Mouse (Mus musculus) liver, embryonic 12.5 days (tissue): ENCODE data around the gene 1700102P08Rik. TPM values are rescaled to one million over a fixed set of nuclear protein-coding genes. Genes with fewer than 3 reads are reported as not detected.

Experiments used
- ATAC-seq: fragments of 200-750 bp; cut with Nextera tagmentation; 2 replicates; pipeline ENCODE4 v1.8.0; 2017; ENCODE audit warnings: moderate number of reproducible peaks, mild to moderate bottlenecking, moderate library complexity
- H3K27ac ChIP-seq: fragments of 300-500 bp; sonication (generic); 2 replicates; pipeline ENCODE4 v1.5.1; 2016; ENCODE audit warnings: mild to moderate bottlenecking
- H3K27me3 ChIP-seq: fragments of 300-500 bp; sonication (generic); replicated peaks from 2 replicates; pipeline ENCODE4 v1.6.1; 2016; ENCODE audit warnings: mild to moderate bottlenecking, moderate library complexity
- H3K36me3 ChIP-seq: fragments of 300-500 bp; sonication (generic); 2 replicates; pipeline ENCODE4 v1.6.1; 2016; ENCODE audit warnings: mild to moderate bottlenecking, moderate library complexity
- H3K4me1 ChIP-seq: fragments of 300-500 bp; sonication (generic); 2 replicates; pipeline ENCODE4 v1.6.1; 2016
- H3K4me2 ChIP-seq: fragments of 300-500 bp; sonication (generic); 2 replicates; pipeline ENCODE4 v1.6.1; 2016; ENCODE audit warnings: mild to moderate bottlenecking, moderate library complexity
- H3K4me3 ChIP-seq: fragments of 300-500 bp; sonication (generic); 2 replicates; pipeline ENCODE4 v1.5.1; 2016; ENCODE audit warnings: mild to moderate bottlenecking, moderate library complexity
- H3K9ac ChIP-seq: fragments of 300-500 bp; sonication (generic); 2 replicates; pipeline ENCODE4 v1.6.1; 2016; ENCODE audit warnings: mild to moderate bottlenecking, moderate library complexity
- H3K9me3 ChIP-seq: fragments of 300-500 bp; sonication (generic); replicated peaks from 2 replicates; pipeline ENCODE4 v1.6.1; 2016; ENCODE audit warnings: mild to moderate bottlenecking, moderate library complexity
- WGBS: fragments of 180-500 bp; shearing (Covaris S2); methylation state at CpG from one replicate; pipeline ENCODE4 v1.1.7; 2016; ENCODE audit not compliant: insufficient replicate concordance; 5-methylcytosine and 5-hydroxymethylcytosine counted together
- polyA plus RNA-seq: library from polyadenylated mRNA; unstranded; fragments of >200 nt; fragmentation: Nextera tagmentation; extraction: Ambion mirVana; gene quantifications from 2 replicates; pipeline ENCODE4 v1.2.1, GENCODE M21; 2016

The 1700102P08Rik gene
- polyA plus RNA-seq, 1 experiment from 2014 or later = 0.32 TPM

DNA sequence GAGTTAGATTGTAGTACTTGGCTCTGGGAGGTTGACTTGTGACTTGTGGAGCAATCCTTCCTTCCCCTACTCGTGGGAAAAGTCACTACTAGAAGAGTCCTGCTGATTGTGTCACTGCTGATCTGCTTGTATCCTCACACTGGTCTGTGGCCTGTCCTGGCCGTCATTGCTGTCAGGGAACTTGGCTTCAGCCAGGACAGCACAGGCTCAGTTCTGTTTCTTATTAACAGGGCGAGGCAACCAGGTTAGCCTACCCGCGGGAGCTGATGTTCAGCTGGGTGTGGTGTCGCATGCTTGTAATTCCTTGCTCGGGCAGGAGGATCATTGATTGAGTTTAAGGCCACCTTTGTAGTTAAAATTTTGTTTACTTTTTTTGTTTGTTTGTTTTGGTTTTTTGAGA is 7.6 kb upstream of the 1700102P08Rik start:
- H3K9me3 ChIP-seq = no peaks in the 10 kb centered on the region
- 72% methylated on average over 7 of the region's 7 CpGs for WGBS
- no peak overlapping the region for H3K9ac ChIP-seq
- no peaks in the 10 kb centered on the region for H3K27me3 ChIP-seq
- no peak for ATAC-seq
- H3K4me2 ChIP-seq = no peak overlapping the region
- no peak overlapping the region for H3K4me3 ChIP-seq
- no peak overlapping the region for H3K27ac ChIP-seq
- peaks cover 100% of the 10 kb centered on the region for H3K36me3 ChIP-seq
- no peaks in the 10 kb centered on the region for H3K4me1 ChIP-seq

- Histone ChIP-seq H3K27me3 (no peaks in the 10 kb centered on the region), H3K4me2 (no peak overlapping the region), H3K9me3 (no peaks in the 10 kb centered on the region), H3K9ac (no peak overlapping the region), H3K36me3 (peaks cover 99% of the 10 kb centered on the region), H3K4me3 (no peak overlapping the region), H3K4me1 (no peaks in the 10 kb centered on the region), H3K27ac (no peak overlapping the region)
- no peak for ATAC-seq
- WGBS = 84% methylated on average over 4 of the region's 4 CpGs
These were observed 5.8 kb upstream of the 1700102P08Rik start for GRCm38 (mm10) chr9:108386816-108387215.

- ATAC-seq = no peak
- Histone ChIP-seq H3K4me1 (no peaks in the 10 kb centered on the region), H3K4me2 (no peak overlapping the region), H3K4me3 (no peak overlapping the region), H3K36me3 (peaks cover 99% of the 10 kb centered on the region), H3K9ac (no peak overlapping the region), H3K27me3 (no peaks in the 10 kb centered on the region), H3K9me3 (no peaks in the 10 kb centered on the region), H3K27ac (no peak overlapping the region)
- whole genome bisulfite sequencing = 89% methylated on average over 10 of the region's 10 CpGs
These were observed 4.0 kb upstream of the 1700102P08Rik start for GRCm38 (mm10) chr9:108388601-108389000.

DNA sequence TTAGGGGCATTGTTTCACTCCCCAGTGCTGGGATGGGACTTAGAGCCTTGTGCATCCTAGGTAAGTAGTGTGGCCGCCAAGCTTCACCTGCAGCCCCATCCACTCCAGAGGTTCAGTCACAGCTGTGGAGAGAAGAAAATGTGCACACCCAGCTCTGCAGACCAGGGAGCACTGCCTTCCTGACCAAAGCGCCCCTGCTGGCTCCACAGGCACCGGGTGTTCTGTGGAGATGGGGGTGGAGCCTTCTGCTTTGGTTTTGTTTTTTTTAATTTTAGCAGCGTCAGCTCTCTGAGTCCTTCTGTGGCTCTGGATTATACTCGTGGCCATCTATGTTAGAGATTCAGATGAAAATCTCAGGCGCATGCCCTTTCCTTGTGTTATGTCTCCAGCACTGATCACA is 3.4 kb upstream of the 1700102P08Rik start:
- Histone ChIP-seq H3K36me3 (peaks cover 99% of the 10 kb centered on the region), H3K27me3 (no peaks in the 10 kb centered on the region), H3K27ac (no peak overlapping the region), H3K4me1 (no peaks in the 10 kb centered on the region), H3K4me2 (no peak overlapping the region), H3K9ac (no peak overlapping the region), H3K9me3 (no peaks in the 10 kb centered on the region), H3K4me3 (no peak overlapping the region)
- no peak for ATAC-seq
- 79% methylated on average over 6 of the region's 6 CpGs for WGBS

- H3K4me1 ChIP-seq = no peaks in the 10 kb centered on the region
- no peak for ATAC-seq
- H3K9me3 ChIP-seq = no peaks in the 10 kb centered on the region
- H3K27me3 ChIP-seq = no peaks in the 10 kb centered on the region
- H3K27ac ChIP-seq = no peak overlapping the region
- H3K4me2 ChIP-seq = no peak overlapping the region
- H3K9ac ChIP-seq = no peak overlapping the region
- no peak overlapping the region for H3K4me3 ChIP-seq
- 86% methylated on average over 6 of the region's 6 CpGs for WGBS
- peaks cover 49% of the 10 kb centered on the region for H3K36me3 ChIP-seq
These were observed 1.6 kb downstream of the 1700102P08Rik start for GRCm38 (mm10) chr9:108394191-108394590.

DNA sequence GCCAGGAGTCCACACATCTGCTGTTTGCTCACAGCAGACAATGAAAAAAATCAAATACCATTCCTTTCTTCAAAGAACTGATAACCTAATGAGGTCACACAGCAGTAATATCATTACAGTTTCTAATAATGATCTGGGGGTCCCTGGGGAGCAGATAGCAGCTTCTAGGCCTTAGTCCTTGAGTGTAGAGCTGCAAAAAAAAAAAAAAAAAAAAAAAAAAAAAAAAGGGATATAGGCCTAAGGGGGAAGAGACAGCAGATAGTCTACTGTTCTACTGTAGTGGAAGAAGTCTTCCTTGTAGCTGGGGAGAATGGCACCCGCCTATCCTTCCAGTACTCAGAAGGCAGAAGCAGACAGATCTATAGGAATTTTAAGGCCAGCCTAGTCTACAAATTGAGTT is 2.8 kb downstream of the 1700102P08Rik start:
- no peak overlapping the region for H3K4me3 ChIP-seq
- H3K27ac ChIP-seq = no peak overlapping the region
- no peaks in the 10 kb centered on the region for H3K27me3 ChIP-seq
- no peak overlapping the region for H3K4me2 ChIP-seq
- peaks cover 38% of the 10 kb centered on the region for H3K36me3 ChIP-seq
- no peaks in the 10 kb centered on the region for H3K4me1 ChIP-seq
- H3K9ac ChIP-seq = no peak overlapping the region
- 79% methylated on average over 1 of the region's 1 CpGs for WGBS
- ATAC-seq = no peak
- H3K9me3 ChIP-seq = no peaks in the 10 kb centered on the region

DNA sequence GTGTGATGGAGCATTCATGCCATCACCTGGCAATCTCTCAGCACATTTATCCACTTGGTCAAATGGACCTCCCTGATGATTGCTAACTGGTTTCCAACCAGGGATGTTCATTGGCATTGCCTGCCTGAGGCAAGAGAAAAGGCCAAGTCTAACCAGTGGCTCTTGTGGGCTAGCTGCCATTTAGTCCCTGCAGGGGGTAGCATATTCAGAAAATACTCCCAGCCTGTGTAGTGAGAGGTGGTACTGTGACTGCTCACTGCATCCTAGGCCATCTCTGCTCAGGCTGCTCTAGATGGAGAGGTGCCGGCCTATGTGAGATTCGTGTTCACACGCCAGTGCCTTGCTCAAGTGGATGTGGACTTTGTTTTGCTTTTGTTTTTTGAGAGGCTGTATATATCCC is 5.7 kb downstream of the 1700102P08Rik start:
- Histone ChIP-seq H3K27ac (no peak overlapping the region), H3K4me1 (no peaks in the 10 kb centered on the region), H3K9me3 (no peaks in the 10 kb centered on the region), H3K36me3 (peaks cover 9% of the 10 kb centered on the region), H3K4me3 (no peak overlapping the region), H3K4me2 (no peak overlapping the region), H3K9ac (no peak overlapping the region), H3K27me3 (no peaks in the 10 kb centered on the region)
- no peak for ATAC-seq
- 86% methylated on average over 3 of the region's 3 CpGs for WGBS

- no peak for ATAC-seq
These were observed 8.8 kb downstream of the 1700102P08Rik start for GRCm38 (mm10) chr9:108401186-108401960.

GRCm38 (mm10) chr9:108403081-108403480 is 10.5 kb downstream of the 1700102P08Rik start:
- no peak overlapping the region for H3K4me2 ChIP-seq
- H3K27ac ChIP-seq = no peak overlapping the region
- no peak overlapping the region for H3K9ac ChIP-seq
- H3K4me1 ChIP-seq = peaks cover 10% of the 10 kb centered on the region
- H3K4me3 ChIP-seq = no peak overlapping the region
- ATAC-seq = no peak
- no peaks in the 10 kb centered on the region for H3K9me3 ChIP-seq
- 67% methylated on average over 4 of the region's 4 CpGs for WGBS
- no peaks in the 10 kb centered on the region for H3K27me3 ChIP-seq
- H3K36me3 ChIP-seq = no peaks in the 10 kb centered on the region

More at GRCm38 (mm10) chr9:108401186-108401960, 8.8 kb downstream of the 1700102P08Rik start:
- peaks cover 10% of the 10 kb centered on the region for H3K4me1 ChIP-seq
- no peak overlapping the region for H3K4me2 ChIP-seq
- H3K9me3 ChIP-seq = no peaks in the 10 kb centered on the region
- 67% methylated on average over 7 of the region's 7 CpGs for WGBS
- no peaks in the 10 kb centered on the region for H3K36me3 ChIP-seq
- H3K27me3 ChIP-seq = no peaks in the 10 kb centered on the region
- no peak overlapping the region for H3K9ac ChIP-seq
- H3K4me3 ChIP-seq = no peak overlapping the region
- H3K27ac ChIP-seq = no peak overlapping the region

GRCm38 (mm10) chr9:108404451-108404850 is 11.8 kb downstream of the 1700102P08Rik start:
- no peak for ATAC-seq
- Histone ChIP-seq H3K9ac (no peak overlapping the region), H3K27ac (no peak overlapping the region), H3K36me3 (no peaks in the 10 kb centered on the region), H3K4me1 (peaks cover 10% of the 10 kb centered on the region), H3K4me3 (no peak overlapping the region), H3K4me2 (peak overlapping the region; percentile 12), H3K27me3 (no peaks in the 10 kb centered on the region), H3K9me3 (no peaks in the 10 kb centered on the region)
- 30% methylated on average over 8 of the region's 8 CpGs for WGBS

DNA sequence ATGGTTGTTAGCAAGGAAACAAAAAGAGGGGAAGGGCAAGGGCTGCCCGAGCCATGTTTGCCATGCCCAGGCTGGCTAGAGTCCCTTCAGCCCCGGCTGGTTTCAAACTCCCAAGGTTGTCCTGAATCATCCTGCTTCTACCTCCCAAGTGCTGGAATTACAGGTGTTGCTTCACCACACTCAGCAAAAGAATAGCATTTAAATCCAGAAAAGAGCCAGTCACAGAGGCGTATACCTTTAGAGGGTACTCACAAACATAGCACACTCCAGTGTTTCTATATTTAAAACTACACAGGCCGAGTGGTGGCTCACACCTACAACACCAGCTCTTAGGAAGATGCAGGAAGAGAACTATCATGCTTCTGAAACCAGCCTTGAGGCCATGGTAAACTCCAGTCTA is 16.9 kb downstream of the 1700102P08Rik start:
- 80% methylated on average over 4 of the region's 4 CpGs for WGBS
- Histone ChIP-seq H3K9me3 (no peaks in the 10 kb centered on the region), H3K27ac (no peak overlapping the region), H3K4me2 (no peak overlapping the region), H3K9ac (no peak overlapping the region), H3K36me3 (no peaks in the 10 kb centered on the region), H3K27me3 (no peaks in the 10 kb centered on the region), H3K4me3 (no peak overlapping the region), H3K4me1 (peaks cover 6% of the 10 kb centered on the region)
- no peak for ATAC-seq

DNA sequence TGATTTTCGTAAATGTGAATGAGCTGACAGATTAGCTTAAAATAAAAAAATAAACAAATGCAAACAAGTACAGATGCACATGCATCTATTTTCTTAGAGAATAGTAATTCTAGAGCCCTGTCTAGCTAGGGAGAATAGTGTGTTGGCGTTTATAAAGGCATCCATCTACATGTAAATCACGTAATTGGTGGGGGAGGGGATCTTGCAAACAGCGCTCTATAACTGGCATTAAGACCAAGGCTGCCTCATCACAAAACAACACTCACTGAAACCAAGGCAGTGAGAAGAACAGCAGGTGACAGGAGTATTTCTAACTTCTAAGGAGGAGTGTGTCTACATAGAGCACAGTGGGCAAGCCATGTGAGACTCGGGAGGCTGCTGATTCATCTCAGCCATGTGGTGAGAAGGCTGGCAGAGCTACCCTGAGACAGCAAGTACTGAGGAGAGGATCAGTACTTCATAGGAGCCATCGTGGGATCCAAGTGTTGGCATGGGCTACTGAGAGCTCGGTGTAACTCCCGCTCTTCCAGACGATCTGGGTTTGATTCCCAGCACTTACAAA is 18.9 kb downstream of the 1700102P08Rik start:
- Histone ChIP-seq H3K4me2 (no peak overlapping the region), H3K27ac (no peak overlapping the region), H3K9me3 (no peaks in the 10 kb centered on the region), H3K9ac (no peak overlapping the region), H3K27me3 (no peaks in the 10 kb centered on the region), H3K4me1 (no peaks in the 10 kb centered on the region), H3K36me3 (no peaks in the 10 kb centered on the region), H3K4me3 (no peak overlapping the region)
- ATAC-seq = no peak
- 70% methylated on average over 9 of the region's 9 CpGs for WGBS
